Mouse (Mus musculus): ENCODE measurements around the gene Zfp663. TPM values are rescaled to one million over a fixed set of nuclear protein-coding genes. Genes with fewer than 3 reads are reported as not detected.
A peak's percentile ranks its signal among the peaks of the same experiment; 100 is the strongest.

Zfp663 gene
- polyA plus RNA-seq, 1 experiment = not detected

DNA sequence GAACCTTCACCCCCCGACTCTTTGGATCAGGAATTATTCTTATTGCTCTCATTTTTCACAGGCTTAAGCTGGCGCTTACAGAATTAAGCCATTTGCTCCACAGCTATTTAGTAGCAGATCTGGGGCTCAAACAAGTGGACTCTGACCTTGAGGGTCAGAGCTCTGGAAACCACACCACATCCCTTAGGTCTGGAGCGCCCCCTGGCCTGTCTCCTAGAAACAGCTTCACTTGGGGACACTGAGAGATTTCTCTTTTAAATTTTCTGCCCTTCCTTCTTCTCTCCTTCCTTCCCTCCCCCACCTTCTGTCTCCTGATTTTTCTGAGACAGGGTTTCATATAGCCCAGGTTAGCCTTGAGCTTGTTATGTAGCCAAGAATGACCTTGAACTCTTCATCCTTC is 31.3 kb downstream of the Zfp663 start:
- DNase-seq = peak; percentile 60 to 71

GRCm38 (mm10) chr2:165332610-165333210 is 35.8 kb downstream of the Zfp663 start:
- Histone ChIP-seq H3K4me1 (ENCODE audit: control insufficient read depth, insufficient read depth, low read length) (peaks cover under 1% of the 10 kb centered on the region; the same call in 1 of the 2 replicates), H3K27ac (ENCODE audit: insufficient read depth, low read length) (no peak overlapping the region), H3K27me3 (ENCODE audit: control insufficient read depth, insufficient read depth, low read length) (no peaks in the 10 kb centered on the region), H3K4me3 (replicated peaks; ENCODE audit: insufficient read depth, low read depth, low read length) (no peak overlapping the region)
- DNase-seq = no peak
- TF ChIP-seq CTCF (IDR thresholded peaks at IDR 0.05; ENCODE audit: borderline replicate concordance, insufficient read depth, low read depth, low read length) (no peak), POLR2A (IDR thresholded peaks at IDR 0.05; ENCODE audit: borderline replicate concordance, insufficient read depth, low read length) (no peak)
- WGBS = 50% methylated on average over 14 of the region's 14 CpGs

More for the DNA sequence above, 31.3 kb downstream of the Zfp663 start:
- no peaks in the 10 kb centered on the region for H3K27me3 ChIP-seq (ENCODE audit: control insufficient read depth, insufficient read depth, low read length)
- H3K4me3 ChIP-seq (replicated peaks; ENCODE audit: insufficient read depth, low read depth, low read length) = no peak overlapping the region
- TF ChIP-seq POLR2A (IDR thresholded peaks at IDR 0.05; ENCODE audit: borderline replicate concordance, insufficient read depth, low read length) (no peak), CTCF (IDR thresholded peaks at IDR 0.05; ENCODE audit: borderline replicate concordance, insufficient read depth, low read depth, low read length) (peak; percentile 79)
- 50% methylated on average over 3 of the region's 3 CpGs for WGBS
- H3K4me1 ChIP-seq (ENCODE audit: control insufficient read depth, insufficient read depth, low read length) = no peaks in the 10 kb centered on the region
- H3K27ac ChIP-seq (ENCODE audit: insufficient read depth, low read length) = no peak overlapping the region

DNA sequence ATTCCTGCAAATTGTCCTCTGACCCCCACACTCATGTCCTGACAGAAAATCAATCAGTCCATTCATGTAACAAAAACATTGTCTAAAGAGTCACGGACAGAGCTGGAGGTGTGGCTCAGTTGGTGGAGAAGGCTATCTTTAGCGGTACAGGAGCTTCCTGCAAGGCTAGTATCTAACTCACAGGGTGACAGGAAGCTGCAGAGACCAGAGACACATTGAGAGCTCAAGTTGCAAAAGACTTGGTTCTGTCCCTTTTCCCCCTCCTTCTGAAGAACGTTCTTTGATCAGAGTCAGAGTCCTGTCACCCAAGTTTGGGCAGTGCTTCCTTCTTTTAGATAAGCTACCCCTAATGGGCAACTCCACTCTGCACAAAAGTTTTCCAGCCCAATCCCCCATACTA is 38.8 kb downstream of the Zfp663 start:
- 72% methylated on average over 3 of the region's 3 CpGs for WGBS
- H3K4me3 ChIP-seq (replicated peaks; ENCODE audit: insufficient read depth, low read depth, low read length) = no peak overlapping the region
- H3K4me1 ChIP-seq (ENCODE audit: control insufficient read depth, insufficient read depth, low read length) = peaks cover 7% of the 10 kb centered on the region; the same call in 1 of the 2 replicates
- no peak for DNase-seq
- H3K27ac ChIP-seq (ENCODE audit: insufficient read depth, low read length) = no peak overlapping the region
- TF ChIP-seq CTCF (IDR thresholded peaks at IDR 0.05; ENCODE audit: borderline replicate concordance, insufficient read depth, low read depth, low read length) (no peak), POLR2A (IDR thresholded peaks at IDR 0.05; ENCODE audit: borderline replicate concordance, insufficient read depth, low read length) (no peak)
- no peaks in the 10 kb centered on the region for H3K27me3 ChIP-seq (ENCODE audit: control insufficient read depth, insufficient read depth, low read length)

GRCm38 (mm10) chr2:165328746-165329145 is 39.8 kb downstream of the Zfp663 start:
- no peak for TF ChIP-seq CTCF (IDR thresholded peaks at IDR 0.05; ENCODE audit: borderline replicate concordance, insufficient read depth, low read depth, low read length)
- TF ChIP-seq POLR2A (IDR thresholded peaks at IDR 0.05; ENCODE audit: borderline replicate concordance, insufficient read depth, low read length) = no peak
- Histone ChIP-seq H3K4me1 (ENCODE audit: control insufficient read depth, insufficient read depth, low read length) (peaks cover 15% of the 10 kb centered on the region; the same call in 1 of the 2 replicates), H3K27me3 (ENCODE audit: control insufficient read depth, insufficient read depth, low read length) (no peaks in the 10 kb centered on the region), H3K27ac (ENCODE audit: insufficient read depth, low read length) (no peak overlapping the region), H3K4me3 (replicated peaks; ENCODE audit: insufficient read depth, low read depth, low read length) (no peak overlapping the region)
- no peak for DNase-seq
- WGBS = 82% methylated on average over 5 of the region's 5 CpGs

DNA sequence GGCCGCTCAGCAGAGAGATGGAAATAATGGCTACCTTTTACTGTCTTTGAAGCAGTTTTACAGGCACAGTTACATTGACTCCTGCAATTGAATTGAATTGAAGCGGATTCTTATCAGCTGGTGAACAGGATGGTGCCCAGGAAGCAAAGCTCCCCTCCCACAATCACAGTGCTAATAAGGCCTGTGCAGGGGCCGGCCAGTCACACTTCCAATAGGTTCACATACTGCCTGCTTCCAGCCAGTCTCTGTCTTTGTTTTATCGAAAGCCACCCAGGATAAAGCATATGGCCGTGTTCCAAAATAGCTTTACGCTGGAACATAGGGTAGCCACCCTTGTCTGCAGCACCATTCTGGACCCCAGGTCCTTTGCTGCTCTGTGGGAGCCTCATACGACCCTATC is 41.1 kb downstream of the Zfp663 start:
- DNase-seq = peak in 1 of 2 experiments; percentile 35
- H3K27me3 ChIP-seq (ENCODE audit: control insufficient read depth, insufficient read depth, low read length) = no peaks in the 10 kb centered on the region
- peak overlapping the region; percentile 82; the same call in 1 of the 2 replicates for H3K27ac ChIP-seq (ENCODE audit: insufficient read depth, low read length)
- TF ChIP-seq CTCF (IDR thresholded peaks at IDR 0.05; ENCODE audit: borderline replicate concordance, insufficient read depth, low read depth, low read length) (no peak), POLR2A (IDR thresholded peaks at IDR 0.05; ENCODE audit: borderline replicate concordance, insufficient read depth, low read length) (no peak)
- 26% methylated on average over 7 of the region's 7 CpGs for WGBS
- H3K4me1 ChIP-seq (ENCODE audit: control insufficient read depth, insufficient read depth, low read length) = peaks cover 28% of the 10 kb centered on the region; the same call in 1 of the 2 replicates
- peak overlapping the region; percentile 14 for H3K4me3 ChIP-seq (replicated peaks; ENCODE audit: insufficient read depth, low read depth, low read length)

DNA sequence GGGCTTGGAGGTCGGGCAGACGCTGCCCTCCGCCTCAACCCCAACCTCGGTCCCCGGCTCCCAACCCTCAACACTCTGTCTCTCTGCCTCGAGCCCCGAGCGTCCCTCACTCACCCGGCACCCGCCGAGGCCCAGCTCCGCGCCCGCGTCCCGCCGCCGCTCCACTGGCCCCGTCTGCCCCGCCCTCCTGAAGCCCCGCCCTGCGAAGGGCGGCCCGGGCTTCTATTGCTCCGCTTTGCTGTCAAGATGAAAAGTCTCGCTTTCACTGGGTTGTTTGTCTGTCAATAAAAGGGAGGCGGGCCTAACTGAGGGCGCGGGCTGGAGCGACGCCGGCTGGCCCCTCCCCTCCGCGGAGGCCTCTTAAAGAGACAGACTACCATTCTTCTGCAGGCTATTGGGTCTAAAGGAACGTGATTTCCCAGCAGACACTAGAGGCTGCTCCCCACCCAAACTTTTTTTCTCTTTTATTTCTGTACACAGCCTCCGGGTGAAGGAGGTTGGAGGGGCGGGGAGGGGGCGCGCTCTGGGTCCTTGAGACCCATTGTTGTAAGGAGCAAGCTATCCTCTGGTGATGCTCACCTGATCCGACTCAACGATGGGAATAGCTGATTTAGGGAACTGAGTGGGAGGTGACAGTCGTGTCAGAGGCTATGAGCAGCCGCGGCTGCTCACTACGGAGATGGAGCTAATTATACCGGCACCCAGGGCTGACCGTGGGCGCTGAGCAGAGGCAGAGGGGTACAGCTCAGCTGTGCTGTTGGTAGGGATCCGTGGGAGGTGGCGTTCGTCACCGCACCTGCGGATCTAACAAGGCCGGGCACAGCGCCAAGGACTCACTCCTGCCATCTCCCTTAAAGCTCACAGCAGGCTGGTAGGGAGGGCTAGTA is 42.0 kb downstream of the Zfp663 start, which contains the start of gene Elmo2:
TSS of gene Elmo2 (minus strand) at position 176 of the 887 bp plus-strand sequence.
- Histone ChIP-seq H3K4me1 (ENCODE audit: control insufficient read depth, insufficient read depth, low read length) (peaks cover 36% of the 10 kb centered on the region), H3K27me3 (ENCODE audit: control insufficient read depth, insufficient read depth, low read length) (no peaks in the 10 kb centered on the region), H3K4me3 (replicated peaks; ENCODE audit: insufficient read depth, low read depth, low read length) (peak within 1 kb of the TSS; percentile 78), H3K27ac (ENCODE audit: insufficient read depth, low read length) (peak within 1 kb of the TSS; percentile 82)
- DNase-seq = peak; percentile 99
- TF ChIP-seq POLR2A (IDR thresholded peaks at IDR 0.05; ENCODE audit: borderline replicate concordance, insufficient read depth, low read length) (peak; percentile 75), CTCF (IDR thresholded peaks at IDR 0.05; ENCODE audit: borderline replicate concordance, insufficient read depth, low read depth, low read length) (no peak)
- WGBS = 1% methylated on average over 55 of the region's 55 CpGs

- under 1% methylated on average over 30 of the region's 30 CpGs for WGBS
- peaks cover 45% of the 10 kb centered on the region for H3K4me1 ChIP-seq (ENCODE audit: control insufficient read depth, insufficient read depth, low read length)
- peak overlapping the region; percentile 65 for H3K27ac ChIP-seq (ENCODE audit: insufficient read depth, low read length)
- H3K27me3 ChIP-seq (ENCODE audit: control insufficient read depth, insufficient read depth, low read length) = no peaks in the 10 kb centered on the region
- peak overlapping the region; percentile 65 for H3K4me3 ChIP-seq (replicated peaks; ENCODE audit: insufficient read depth, low read depth, low read length)
- peak; percentile 55 to 68 for DNase-seq
- TF ChIP-seq CTCF (IDR thresholded peaks at IDR 0.05; ENCODE audit: borderline replicate concordance, insufficient read depth, low read depth, low read length) = no peak
- TF ChIP-seq POLR2A (IDR thresholded peaks at IDR 0.05; ENCODE audit: borderline replicate concordance, insufficient read depth, low read length) = no peak
These were observed 42.8 kb downstream of the Zfp663 start for GRCm38 (mm10) chr2:165325521-165326303.
